Mouse (Mus musculus) gastrocnemius, postnatal 25 days (tissue): ENCODE data around the gene Fpr-rs4. TPM values are rescaled to one million over a fixed set of nuclear protein-coding genes. Genes with fewer than 3 reads are reported as not detected.
"Not testable (repeated sequence)": the region's sequence is repeated elsewhere in the genome, so short reads cannot be mapped to it uniquely, and the experiment has no call there.

Experiments
- DNase-seq: peaks from one replicate; pipeline ENCODE4 v3.0.0; 2022
- long read RNA-seq, 2 experiments: library from polyadenylated mRNA; stranded (forward); transcript quantifications; one replicate each; pipeline ENCODE4 v2.0.0; 2021
- total RNA-seq, 2 experiments: library from RNA; stranded (reverse); gene quantifications; 1 replicate in 1 of 2; 2 replicates in 1 of 2; pipeline ENCODE4 v1.2.3; 2021

The Fpr-rs4 gene
- not detected for total RNA-seq
- long read RNA-seq, experiment 1 = 0 reads
- long read RNA-seq, experiment 2 = 0 reads

GRCm38 (mm10) chr17:18021433-18021832 lies at the start of gene Fpr-rs4:
Fpr-rs4 (plus strand) TSS chr17:18021733.
- no peak for DNase-seq

- no peak for DNase-seq
Observed at GRCm38 (mm10) chr17:17973443-17973842, 48.1 kb upstream of the Fpr-rs4 start.

- not testable (repeated sequence) for DNase-seq
Observed at GRCm38 (mm10) chr17:17981232-17981631, 40.3 kb upstream of the Fpr-rs4 start.

- DNase-seq = no peak
Observed at GRCm38 (mm10) chr17:18004752-18005151, 16.8 kb upstream of the Fpr-rs4 start.

- no peak for DNase-seq
Observed at GRCm38 (mm10) chr17:18049124-18049523, 27.6 kb downstream of the Fpr-rs4 start, which contains the start of gene Vmn2r124. Vmn2r124 (plus strand) TSS chr17:18049424.

Other genes starting within 250 kb of the Fpr-rs4 start
- 10 to 100 TPM in 1 of 2 experiments, 1 to 10 TPM in 1; 7.0 to 15.8 TPM for gene Spaca6, start 194.6 kb upstream of the Fpr-rs4 start, total RNA-seq
- under 1 TPM; 0.15 to 0.40 TPM for gene Has1, start 166.5 kb upstream of the Fpr-rs4 start, total RNA-seq
- not detected for gene Fpr1, start 137.8 kb upstream of the Fpr-rs4 start, total RNA-seq
- gene Fpr2, start 133.9 kb upstream of the Fpr-rs4 start, total RNA-seq = not detected
- gene Fpr3, start 133.9 kb upstream of the Fpr-rs4 start, total RNA-seq = not detected
- gene Vmn2r124, start 27.7 kb downstream of the Fpr-rs4 start, total RNA-seq = not detected
- gene Vmn2r91, start 63.3 kb downstream of the Fpr-rs4 start, total RNA-seq = not detected
- not detected for gene Vmn2r92, start 130.2 kb downstream of the Fpr-rs4 start, total RNA-seq